Mouse (Mus musculus): Measurements from ENCODE around the gene Nek11.

GRCm38 (mm10) chr9:105274925-105275324 lies 120.4 kb downstream of the Nek11 start:
- TF ChIP-seq POLR2A (IDR thresholded peaks at IDR 0.05; ENCODE audit: borderline replicate concordance, insufficient read depth, low read length) (no peak), CTCF (IDR thresholded peaks at IDR 0.05; ENCODE audit: borderline replicate concordance, insufficient read depth, low read depth, low read length) (no peak)

Data from cerebellum, adult 2 months (tissue).